Mouse (Mus musculus) skeletal muscle tissue, adult 2 months (tissue): ENCODE measurements around the gene Hoxa2.

ENCODE experiments used
- DNase-seq: peaks from one replicate; pipeline ENCODE4 v3.0.0-alpha.2; 2012; ENCODE audit warnings: low read depth, low spot score

The Hoxa2 gene

GRCm38 (mm10) chr6:52139115-52139514 lies 25.5 kb downstream of the Hoxa2 start:
- no peak for DNase-seq

DNA sequence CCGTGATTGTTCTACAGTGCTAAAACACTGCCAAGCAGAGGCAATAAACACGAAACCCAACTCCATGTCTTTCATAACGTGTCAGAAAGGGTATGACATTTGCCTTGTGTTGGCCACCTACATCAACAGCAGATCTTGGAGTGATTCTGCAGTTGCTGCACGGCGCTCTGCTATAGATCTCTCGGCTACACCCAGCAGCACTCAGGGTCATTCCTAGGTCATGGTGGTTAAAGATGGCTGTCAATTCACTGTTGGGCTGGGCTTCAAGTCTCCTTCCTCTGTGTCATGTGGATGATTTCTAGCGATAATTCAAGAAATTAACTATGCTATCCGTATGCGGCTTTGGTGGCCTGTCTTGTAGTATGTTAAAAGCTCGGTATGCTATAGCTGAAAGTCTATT lies 26.1 kb downstream of the Hoxa2 start:
- DNase-seq, result no peak

DNA sequence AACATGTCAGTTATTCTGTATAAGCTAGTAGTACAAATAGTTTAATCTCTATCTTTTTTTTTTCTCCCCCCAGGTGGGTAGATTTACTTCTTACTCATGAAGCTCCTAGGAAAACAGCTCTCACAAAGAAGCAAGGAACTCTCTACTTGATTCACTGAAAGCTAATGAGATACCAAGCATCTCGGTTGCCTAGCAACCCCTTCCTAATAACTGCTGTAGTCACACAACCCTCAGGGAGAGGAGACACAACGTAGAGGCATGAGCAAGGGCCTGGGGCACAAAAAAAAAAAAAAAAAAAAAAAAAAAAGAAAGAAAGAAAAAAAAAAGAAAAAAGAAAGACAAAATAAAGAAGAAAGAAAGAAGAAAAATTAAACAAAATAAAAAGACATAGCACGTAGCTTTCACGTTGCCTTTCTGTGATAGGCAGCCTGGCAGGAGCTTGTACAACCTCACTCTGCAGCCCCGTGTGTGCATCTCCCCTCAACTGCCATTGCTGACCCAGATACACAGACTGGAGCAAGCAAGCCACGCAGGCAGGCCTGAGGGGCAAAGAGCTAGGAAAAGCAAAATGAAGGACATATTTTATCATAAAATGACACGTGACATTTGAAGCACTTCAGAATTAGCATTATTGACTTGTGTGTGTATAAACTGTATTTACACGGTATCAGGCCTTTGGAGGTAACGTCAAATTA lies 26.6 kb downstream of the Hoxa2 start:
- DNase-seq, result no peak

GRCm38 (mm10) chr6:52123673-52124072 lies 41.0 kb downstream of the Hoxa2 start:
- DNase-seq, result no peak

- DNase-seq, result no peak
These were observed 43.5 kb downstream of the Hoxa2 start for GRCm38 (mm10) chr6:52121173-52121572.

GRCm38 (mm10) chr6:52118903-52119635 lies 45.6 kb downstream of the Hoxa2 start:
- DNase-seq, result no peak

DNA sequence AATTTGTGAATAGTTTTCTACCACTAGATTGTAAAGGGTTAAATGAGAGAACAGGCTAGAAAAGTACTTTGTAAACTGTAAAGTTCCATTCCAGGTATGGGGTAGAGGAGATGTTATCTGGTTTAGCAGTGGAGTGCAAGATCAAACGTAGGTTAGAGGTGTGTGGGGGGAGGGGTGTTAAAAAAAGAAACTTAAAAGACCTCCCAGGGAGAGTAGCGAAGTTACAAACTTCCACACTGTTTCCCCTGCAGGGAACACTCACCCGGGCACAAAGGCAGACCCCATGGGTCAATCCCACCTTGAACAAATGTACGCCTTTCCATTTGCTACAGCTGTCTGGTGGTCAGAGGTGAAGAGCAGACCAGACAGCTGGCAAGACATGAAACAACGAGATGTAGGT lies 48.7 kb downstream of the Hoxa2 start:
- DNase-seq, result no peak
